Mouse (Mus musculus) layer of hippocampus, adult 11-12 months (tissue): ENCODE results near the gene Ttc30a1.
A peak's percentile ranks its signal among the peaks of the same experiment; 100 is the strongest.

Experiments
- DNase-seq: peaks from one replicate; pipeline ENCODE4 v3.0.0; 2022; ENCODE audit warnings: low spot score

The Ttc30a1 gene

GRCm38 (mm10) chr2:75981440-75982081 lies at the start of gene Ttc30a1:
Gene Ttc30a1 (minus strand): TSS chr2:75981967.
- peak; percentile 79 for DNase-seq

DNA sequence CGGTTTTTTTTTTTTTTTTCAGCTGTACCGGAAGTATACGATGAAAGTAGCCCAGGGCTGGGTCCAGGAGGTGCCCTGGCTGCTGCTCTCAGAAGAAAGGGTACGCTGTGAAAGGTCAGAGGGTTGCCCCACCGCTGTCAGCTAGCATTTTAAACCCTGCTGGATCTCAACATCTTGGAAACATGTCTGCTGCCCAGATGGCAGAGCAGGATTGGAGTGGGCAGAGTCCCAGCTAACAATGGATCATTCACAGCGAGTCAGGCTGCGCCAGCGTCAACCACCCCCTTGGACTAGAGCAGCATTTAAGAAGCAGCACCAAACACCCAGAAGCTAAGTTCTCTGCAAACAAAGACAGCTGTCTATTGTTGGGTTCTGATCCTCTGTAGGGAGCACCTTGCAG lies 48.3 kb upstream of the Ttc30a1 start:
- DNase-seq, result peak; percentile 83

DNA sequence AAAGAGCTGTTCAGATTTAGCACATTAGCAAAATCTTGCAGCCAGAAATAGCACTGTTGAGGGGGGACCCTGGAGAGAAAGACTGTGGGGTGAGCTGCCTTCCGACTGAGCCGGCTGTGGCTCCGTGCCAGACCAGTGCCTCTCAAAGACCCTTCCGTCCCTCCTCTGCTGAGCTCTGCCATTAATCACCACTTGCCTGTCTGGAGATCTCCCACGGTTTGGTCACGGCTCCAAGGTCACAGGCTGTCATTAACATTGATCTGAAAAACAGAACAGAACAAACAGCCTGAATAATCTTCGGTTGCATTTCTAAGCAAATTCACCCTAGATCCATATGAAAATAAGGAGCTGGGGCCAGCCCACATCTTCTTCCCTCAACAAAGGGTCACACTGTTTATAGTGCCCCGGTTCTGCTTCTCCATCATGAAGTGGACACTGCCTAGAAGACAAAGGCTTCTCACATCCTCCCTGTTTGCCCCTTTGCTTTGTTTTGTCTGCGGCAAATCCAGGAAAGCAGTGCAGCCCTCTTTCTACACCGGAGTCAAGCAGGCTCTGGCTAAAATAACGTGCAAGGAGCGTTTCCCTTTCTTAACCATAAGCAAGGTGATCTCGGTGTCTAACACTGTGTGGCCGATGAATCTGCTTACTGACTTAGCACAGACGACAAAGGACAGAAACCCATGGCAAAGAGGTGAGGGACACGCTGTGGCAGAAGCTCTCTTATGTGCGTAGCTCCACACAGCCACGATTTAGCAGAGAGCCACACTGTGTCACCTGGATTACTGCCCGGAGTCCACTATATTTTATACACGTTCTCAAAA lies 47.5 kb upstream of the Ttc30a1 start:
- peak; percentile 29 for DNase-seq

DNA sequence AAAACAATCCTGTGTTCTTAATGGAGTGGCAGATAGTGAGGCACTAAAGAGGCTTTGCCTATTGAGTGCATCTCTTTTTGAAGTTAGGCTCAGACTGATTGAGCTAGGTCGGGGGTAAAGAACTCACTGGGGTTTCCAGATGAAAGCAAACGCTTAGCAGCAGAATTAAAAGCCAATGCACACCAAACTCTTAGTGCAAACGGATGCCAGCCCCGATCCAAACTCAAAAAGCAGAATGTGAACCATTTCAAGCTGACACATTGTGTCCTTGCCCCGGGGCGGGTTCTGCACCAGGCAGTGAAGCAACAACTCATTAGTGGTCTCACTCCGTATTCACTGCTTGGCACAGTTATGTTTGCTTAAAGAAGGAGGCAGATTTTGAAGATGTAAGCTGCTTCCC lies 35.1 kb upstream of the Ttc30a1 start:
- no peak for DNase-seq

- DNase-seq, result no peak
These were observed 34.4 kb upstream of the Ttc30a1 start for GRCm38 (mm10) chr2:76016136-76016535.

DNA sequence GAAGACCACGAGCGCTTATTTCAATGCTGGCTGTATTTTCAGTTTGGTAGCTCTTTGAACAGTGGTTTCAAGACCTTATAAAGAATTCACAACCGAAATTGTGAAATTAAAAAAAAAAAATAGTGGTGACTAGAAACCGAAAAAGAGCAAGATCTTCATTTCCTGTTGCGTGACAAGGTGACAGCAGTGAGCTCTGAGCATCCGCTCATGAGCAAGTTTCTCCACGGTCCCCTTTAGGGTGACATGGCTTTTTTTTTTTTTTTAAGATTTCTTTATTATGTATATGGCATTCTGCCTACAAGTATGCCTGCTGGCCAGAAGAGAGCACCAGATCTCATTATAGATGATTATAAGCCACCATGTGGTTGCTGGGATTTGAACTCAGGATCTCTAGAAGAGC lies 33.7 kb upstream of the Ttc30a1 start:
- DNase-seq, result no peak

DNA sequence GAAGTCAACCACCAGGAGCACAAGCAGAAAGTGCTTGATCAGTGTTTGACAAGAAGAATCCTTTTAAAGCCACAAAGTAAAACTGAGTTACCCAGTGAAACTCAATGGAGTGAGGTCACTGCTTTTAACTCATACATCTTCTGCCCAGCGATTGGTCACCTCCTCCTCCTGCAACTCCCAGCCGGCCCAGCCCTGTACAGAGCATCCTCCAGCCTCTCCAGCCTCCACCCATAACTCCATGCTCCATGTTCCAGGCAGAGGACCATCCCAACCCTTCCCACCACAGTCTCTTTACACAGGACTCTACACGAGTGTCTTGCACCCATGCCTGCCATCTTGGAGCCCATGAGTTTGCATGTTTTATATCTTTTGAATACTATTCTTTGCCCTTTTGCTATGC lies 32.9 kb upstream of the Ttc30a1 start:
- DNase-seq, result no peak

- DNase-seq, result no peak
These were observed 24.4 kb upstream of the Ttc30a1 start for GRCm38 (mm10) chr2:76006194-76006593.

GRCm38 (mm10) chr2:76002899-76003298 lies 21.1 kb upstream of the Ttc30a1 start:
- DNase-seq, result no peak

- peak; percentile 74 for DNase-seq
These were observed 19.6 kb upstream of the Ttc30a1 start for GRCm38 (mm10) chr2:76001392-76001791.

GRCm38 (mm10) chr2:75999636-76000035 lies 17.9 kb upstream of the Ttc30a1 start:
- DNase-seq, result no peak

- peak; percentile 55 for DNase-seq
These were observed 16.9 kb upstream of the Ttc30a1 start for GRCm38 (mm10) chr2:75998692-75999091.

DNA sequence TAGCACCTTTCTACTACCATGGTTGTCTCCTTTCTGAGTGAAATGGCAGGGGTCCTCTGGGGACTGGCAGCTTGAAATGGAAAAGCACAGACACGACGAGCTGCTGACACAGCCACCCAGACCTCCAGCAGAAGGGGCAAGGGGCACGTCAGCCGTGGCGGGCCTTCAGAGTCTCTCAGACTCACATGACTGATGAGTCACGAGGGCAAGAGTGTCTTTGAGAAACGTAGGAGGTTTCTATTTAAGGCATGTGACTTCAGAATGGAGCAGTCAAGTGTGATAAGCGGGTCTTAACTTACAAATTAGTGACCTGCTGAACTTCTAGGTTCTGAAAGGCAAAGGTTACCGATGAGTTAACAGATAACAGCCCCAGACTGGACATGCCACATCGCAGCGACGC lies 16.0 kb upstream of the Ttc30a1 start:
- DNase-seq, result no peak

- DNase-seq, result no peak
These were observed 13.1 kb upstream of the Ttc30a1 start for GRCm38 (mm10) chr2:75994841-75995240.

DNA sequence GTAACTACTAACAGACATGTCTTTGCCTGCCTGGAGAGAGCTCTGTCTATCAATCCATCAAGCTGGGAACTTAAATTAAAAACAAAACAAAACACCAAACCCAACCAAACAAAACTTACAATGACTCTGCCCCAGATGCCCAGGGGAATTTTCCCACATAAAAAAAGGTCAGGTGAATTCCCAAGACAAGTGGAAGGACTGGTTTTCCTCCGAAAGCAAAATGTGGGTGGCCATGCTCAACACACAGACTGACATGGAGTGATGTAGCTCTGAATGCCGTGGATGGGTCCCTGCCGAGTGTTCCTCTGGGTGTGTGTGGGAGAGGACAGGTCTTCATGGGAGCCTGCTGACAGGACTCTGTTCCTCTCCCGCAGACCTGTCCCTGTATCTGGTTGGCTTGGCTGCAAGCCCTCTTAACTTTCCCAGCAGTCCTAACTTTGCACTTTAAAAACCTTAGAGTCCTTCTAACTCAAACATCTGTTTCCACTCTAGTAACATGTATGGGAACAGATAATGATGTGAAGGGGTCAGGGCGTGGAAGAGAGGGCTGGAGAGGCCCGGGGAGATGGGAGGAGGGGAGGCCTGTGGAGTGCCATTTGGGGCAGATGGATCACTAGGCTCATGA lies 9.9 kb upstream of the Ttc30a1 start:
- no peak for DNase-seq

DNA sequence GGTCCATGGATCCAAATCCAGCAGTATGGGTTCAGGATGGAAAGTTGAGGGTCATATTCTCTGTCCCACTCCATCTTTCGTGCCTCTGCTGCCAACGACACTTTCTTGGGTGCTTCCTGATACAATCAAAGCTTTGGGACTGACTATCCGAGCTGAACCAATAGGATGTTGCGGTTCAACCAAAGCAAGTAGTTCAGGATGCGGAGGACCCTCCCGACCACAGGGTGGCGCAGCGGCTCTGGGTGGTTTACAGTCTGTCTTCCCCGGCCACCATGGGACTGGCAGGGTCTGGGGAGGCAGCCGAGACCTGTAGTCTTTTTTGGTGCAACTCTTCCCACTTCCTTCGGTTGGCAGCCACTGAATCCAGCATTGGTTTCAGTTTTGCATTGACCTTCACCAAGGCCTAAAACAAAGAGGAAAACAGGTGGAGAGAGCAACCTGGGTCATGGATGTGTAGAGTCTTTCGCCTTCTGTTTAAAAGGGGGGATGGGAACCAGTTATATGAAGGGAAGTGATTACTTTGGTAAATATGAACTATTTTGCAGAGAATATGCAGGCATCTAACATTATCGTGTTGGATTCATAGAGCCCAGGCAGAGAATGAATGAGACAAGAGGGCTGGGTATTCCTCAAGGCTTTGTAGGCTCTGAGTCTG lies 9.2 kb upstream of the Ttc30a1 start:
- peak; percentile 68 for DNase-seq

GRCm38 (mm10) chr2:75989694-75990093 lies 7.9 kb upstream of the Ttc30a1 start:
- no peak for DNase-seq

- DNase-seq, result no peak
These were observed 7.1 kb upstream of the Ttc30a1 start for GRCm38 (mm10) chr2:75988779-75989363.

- no peak for DNase-seq
These were observed 6.6 kb upstream of the Ttc30a1 start for GRCm38 (mm10) chr2:75988378-75988777.

DNA sequence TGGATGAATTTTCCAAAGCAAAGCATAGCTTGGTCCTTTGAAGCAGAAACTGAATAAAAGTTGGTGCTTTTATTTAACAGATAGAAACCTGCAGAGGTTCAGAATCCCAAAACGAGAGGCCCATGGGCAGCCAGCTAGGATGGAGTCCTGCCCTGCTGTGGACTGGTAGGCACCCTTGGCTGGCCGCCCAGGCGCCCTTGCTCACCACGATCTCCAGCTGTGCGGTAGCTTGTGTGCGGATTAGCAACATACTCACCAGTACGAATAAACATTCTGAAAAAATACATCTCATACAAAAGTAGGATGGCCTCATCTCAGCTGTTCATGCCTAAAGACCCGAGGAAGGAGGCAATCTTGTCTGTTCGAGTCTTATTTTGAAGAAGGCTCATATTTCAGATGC lies 6.0 kb upstream of the Ttc30a1 start:
- DNase-seq, result no peak

- DNase-seq, result peak; percentile 78
These were observed 3.4 kb upstream of the Ttc30a1 start for GRCm38 (mm10) chr2:75985124-75985523.

GRCm38 (mm10) chr2:75983847-75984246 lies 2.1 kb upstream of the Ttc30a1 start:
- DNase-seq, result no peak
